Mouse (Mus musculus): ENCODE measurements at regions not wholly inside any gene's neighbourhood (a gene's known extent, or its start where the extent isn't known, plus 50 kb on each side); places are given as distances from the start of the nearest gene placed in this dataset.
A peak's percentile ranks its signal among the peaks of the same experiment; 100 is the strongest.

- Histone ChIP-seq H3K36me3 (no peaks in the 10 kb centered on the region), H3K27me3 (no peaks in the 10 kb centered on the region), H3K9ac (no peak overlapping the region), H3K9me3 (no peaks in the 10 kb centered on the region), H3K4me1 (replicated peaks) (no peaks in the 10 kb centered on the region; the same call in 1 of the 2 replicates), H3K4me3 (no peak overlapping the region), H3K27ac (replicated peaks) (no peak overlapping the region), H3K4me2 (peak overlapping the region; percentile 13; the same call in 1 of the 2 replicates)
- WGBS: 52% methylated on average over 9 of the region's 9 CpGs
- peak; percentile 63; the same call in 1 of the 2 replicates for ATAC-seq (ENCODE audit: low read depth)
These were observed 286.1 kb upstream of the Ppargc1a start for GRCm38 (mm10) chr5:51853456-51854124.

GRCm38 (mm10) chr5:51850091-51850490 is 282.6 kb upstream of the Ppargc1a start:
- Histone ChIP-seq H3K27me3 (no peaks in the 10 kb centered on the region), H3K27ac (replicated peaks) (no peak overlapping the region), H3K4me1 (replicated peaks) (no peaks in the 10 kb centered on the region; the same call in 1 of the 2 replicates), H3K36me3 (no peaks in the 10 kb centered on the region), H3K9me3 (no peaks in the 10 kb centered on the region), H3K4me2 (no peak overlapping the region), H3K9ac (no peak overlapping the region), H3K4me3 (no peak overlapping the region)
- 93% methylated on average over 9 of the region's 9 CpGs for WGBS
- no peak for ATAC-seq (ENCODE audit: low read depth)

- no peaks in the 10 kb centered on the region; the same call in 1 of the 2 replicates for H3K4me1 ChIP-seq (replicated peaks)
- 84% methylated on average over 5 of the region's 5 CpGs for WGBS
- no peak overlapping the region for H3K27ac ChIP-seq (replicated peaks)
- H3K27me3 ChIP-seq: no peaks in the 10 kb centered on the region
- H3K9ac ChIP-seq: no peak overlapping the region
- no peak for ATAC-seq (ENCODE audit: low read depth)
- no peaks in the 10 kb centered on the region for H3K9me3 ChIP-seq
- H3K4me3 ChIP-seq: no peak overlapping the region
- H3K36me3 ChIP-seq: no peaks in the 10 kb centered on the region
- H3K4me2 ChIP-seq: no peak overlapping the region
These were observed 281.7 kb upstream of the Ppargc1a start for GRCm38 (mm10) chr5:51849236-51849635.

- WGBS: 86% methylated on average over 5 of the region's 5 CpGs
- H3K27ac ChIP-seq (replicated peaks): no peak overlapping the region
- no peak overlapping the region for H3K9ac ChIP-seq
- no peaks in the 10 kb centered on the region for H3K36me3 ChIP-seq
- H3K9me3 ChIP-seq: no peaks in the 10 kb centered on the region
- no peak overlapping the region for H3K4me3 ChIP-seq
- no peaks in the 10 kb centered on the region for H3K27me3 ChIP-seq
- no peak for ATAC-seq (ENCODE audit: low read depth)
- H3K4me1 ChIP-seq (replicated peaks): peaks cover 4% of the 10 kb centered on the region; the same call in 1 of the 2 replicates
- no peak overlapping the region for H3K4me2 ChIP-seq
These were observed 274.7 kb upstream of the Ppargc1a start for GRCm38 (mm10) chr5:51842189-51842588.

GRCm38 (mm10) chr5:51841763-51842162 is 274.2 kb upstream of the Ppargc1a start:
- no peak overlapping the region for H3K4me2 ChIP-seq
- H3K27me3 ChIP-seq: no peaks in the 10 kb centered on the region
- no peak overlapping the region for H3K9ac ChIP-seq
- no peak for ATAC-seq (ENCODE audit: low read depth)
- no peaks in the 10 kb centered on the region for H3K36me3 ChIP-seq
- no peaks in the 10 kb centered on the region for H3K9me3 ChIP-seq
- peaks cover 4% of the 10 kb centered on the region; the same call in 1 of the 2 replicates for H3K4me1 ChIP-seq (replicated peaks)
- 85% methylated on average over 2 of the region's 2 CpGs for WGBS
- H3K27ac ChIP-seq (replicated peaks): no peak overlapping the region
- H3K4me3 ChIP-seq: no peak overlapping the region

GRCm38 (mm10) chr5:51840638-51841329 is 273.3 kb upstream of the Ppargc1a start:
- Histone ChIP-seq H3K4me2 (no peak overlapping the region), H3K27ac (replicated peaks) (no peak overlapping the region), H3K4me1 (replicated peaks) (peaks cover 4% of the 10 kb centered on the region; the same call in 1 of the 2 replicates), H3K36me3 (no peaks in the 10 kb centered on the region), H3K27me3 (no peaks in the 10 kb centered on the region), H3K9ac (no peak overlapping the region), H3K9me3 (no peaks in the 10 kb centered on the region), H3K4me3 (no peak overlapping the region)
- ATAC-seq (ENCODE audit: low read depth): no peak
- WGBS: 87% methylated on average over 11 of the region's 11 CpGs

- Histone ChIP-seq H3K36me3 (no peaks in the 10 kb centered on the region), H3K27me3 (no peaks in the 10 kb centered on the region), H3K4me1 (replicated peaks) (peaks cover 4% of the 10 kb centered on the region; the same call in 1 of the 2 replicates), H3K9ac (no peak overlapping the region), H3K4me2 (no peak overlapping the region), H3K27ac (replicated peaks) (no peak overlapping the region), H3K9me3 (no peaks in the 10 kb centered on the region), H3K4me3 (no peak overlapping the region)
- no peak for ATAC-seq (ENCODE audit: low read depth)
- WGBS: 57% methylated on average over 4 of the region's 4 CpGs
These were observed 271.8 kb upstream of the Ppargc1a start for GRCm38 (mm10) chr5:51839292-51839691.

GRCm38 (mm10) chr5:51830551-51830950 is 263.0 kb upstream of the Ppargc1a start:
- H3K27ac ChIP-seq (replicated peaks): no peak overlapping the region
- no peaks in the 10 kb centered on the region for H3K4me1 ChIP-seq (replicated peaks)
- no peaks in the 10 kb centered on the region for H3K36me3 ChIP-seq
- ATAC-seq (ENCODE audit: low read depth): no peak
- H3K4me3 ChIP-seq: no peak overlapping the region
- no peak overlapping the region for H3K4me2 ChIP-seq
- 62% methylated on average over 6 of the region's 6 CpGs for whole genome bisulfite sequencing
- H3K9ac ChIP-seq: no peak overlapping the region
- no peaks in the 10 kb centered on the region for H3K9me3 ChIP-seq
- no peaks in the 10 kb centered on the region for H3K27me3 ChIP-seq

GRCm38 (mm10) chr5:51830015-51830414 is 262.5 kb upstream of the Ppargc1a start:
- WGBS: 67% methylated on average over 2 of the region's 2 CpGs

GRCm38 (mm10) chr5:51829606-51830005 is 262.1 kb upstream of the Ppargc1a start:
- Histone ChIP-seq H3K4me2 (no peak overlapping the region), H3K4me1 (replicated peaks) (no peaks in the 10 kb centered on the region), H3K9me3 (no peaks in the 10 kb centered on the region), H3K27me3 (no peaks in the 10 kb centered on the region), H3K4me3 (no peak overlapping the region), H3K27ac (replicated peaks) (no peak overlapping the region), H3K36me3 (no peaks in the 10 kb centered on the region), H3K9ac (no peak overlapping the region)
- no peak for ATAC-seq (ENCODE audit: low read depth)
- 72% methylated on average over 3 of the region's 3 CpGs for WGBS

More at GRCm38 (mm10) chr5:51830015-51830414, 262.5 kb upstream of the Ppargc1a start:
- H3K4me1 ChIP-seq (replicated peaks): no peaks in the 10 kb centered on the region
- ATAC-seq (ENCODE audit: low read depth): no peak
- H3K4me3 ChIP-seq: no peak overlapping the region
- H3K9me3 ChIP-seq: no peaks in the 10 kb centered on the region
- H3K27ac ChIP-seq (replicated peaks): no peak overlapping the region
- H3K36me3 ChIP-seq: no peaks in the 10 kb centered on the region
- no peak overlapping the region for H3K9ac ChIP-seq
- H3K4me2 ChIP-seq: no peak overlapping the region
- H3K27me3 ChIP-seq: no peaks in the 10 kb centered on the region

GRCm38 (mm10) chr5:51829020-51829419 is 261.5 kb upstream of the Ppargc1a start:
- H3K4me2 ChIP-seq: no peak overlapping the region
- H3K27ac ChIP-seq (replicated peaks): no peak overlapping the region
- no peak for ATAC-seq (ENCODE audit: low read depth)
- H3K27me3 ChIP-seq: no peaks in the 10 kb centered on the region
- no peaks in the 10 kb centered on the region for H3K4me1 ChIP-seq (replicated peaks)
- no peaks in the 10 kb centered on the region for H3K9me3 ChIP-seq
- no peaks in the 10 kb centered on the region for H3K36me3 ChIP-seq
- no peak overlapping the region for H3K9ac ChIP-seq
- 68% methylated on average over 5 of the region's 5 CpGs for WGBS
- no peak overlapping the region for H3K4me3 ChIP-seq

- no peak overlapping the region for H3K4me2 ChIP-seq
- H3K9me3 ChIP-seq: no peaks in the 10 kb centered on the region
- H3K9ac ChIP-seq: no peak overlapping the region
- ATAC-seq (ENCODE audit: low read depth): no peak
- WGBS: 85% methylated on average over 1 of the region's 1 CpGs
- H3K4me3 ChIP-seq: no peak overlapping the region
- no peaks in the 10 kb centered on the region for H3K4me1 ChIP-seq (replicated peaks)
- H3K27me3 ChIP-seq: no peaks in the 10 kb centered on the region
- no peak overlapping the region for H3K27ac ChIP-seq (replicated peaks)
- no peaks in the 10 kb centered on the region for H3K36me3 ChIP-seq
These were observed 258.7 kb upstream of the Ppargc1a start for GRCm38 (mm10) chr5:51826269-51826668.

All from neural tube, embryonic 13.5 days (tissue).